Mouse (Mus musculus): ENCODE data around the gene Ccdc12.

DNA sequence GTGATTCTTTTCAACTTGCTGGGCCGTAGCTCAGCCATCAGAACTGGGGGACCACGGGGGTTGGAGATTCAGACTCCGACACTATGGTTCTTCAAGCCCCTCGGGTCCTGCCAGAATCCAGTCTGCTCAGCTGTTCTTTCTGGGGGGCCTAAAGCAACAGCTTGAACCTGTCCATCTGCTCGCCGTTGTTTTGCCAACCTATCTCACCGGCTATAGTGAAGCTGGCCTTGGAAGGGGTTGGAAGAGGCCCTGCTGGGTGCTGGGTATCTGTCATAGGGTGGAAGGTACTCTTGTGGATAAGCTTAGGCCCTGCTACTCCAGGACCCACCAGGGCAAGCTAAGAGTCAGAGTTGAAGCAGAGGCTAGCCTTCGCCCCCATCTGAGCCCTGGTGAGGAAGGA lies 104.6 kb downstream of the Ccdc12 start:
- TF ChIP-seq CTCF (IDR thresholded peaks at IDR 0.05) (no peak), EP300 (IDR thresholded peaks at IDR 0.05) (no peak)

Measured in lung, postnatal 0 days (tissue).